Mouse (Mus musculus) lung, embryonic 14.5 days (tissue): ENCODE data around the gene Nobox. TPM values are rescaled to one million over a fixed set of nuclear protein-coding genes. Genes with fewer than 3 reads are reported as not detected.
A peak's percentile ranks its signal among the peaks of the same experiment; 100 is the strongest.

Experiments
- ATAC-seq: fragments of 200-750 bp; cut with Nextera tagmentation; 2 replicates; pipeline ENCODE4 v1.8.0; 2017; ENCODE audit warnings: mild to moderate bottlenecking, moderate TSS enrichment, moderate library complexity; ENCODE audit not compliant: insufficient read depth
- DNase-seq: peaks from one replicate; pipeline ENCODE4 v3.0.0-alpha.2; 2015
- H3K27ac ChIP-seq: fragments of 300-500 bp; sonication (generic); 2 replicates; pipeline ENCODE4 v1.5.1; 2014; ENCODE audit warnings: low read depth, mild to moderate bottlenecking, moderate library complexity
- H3K27me3 ChIP-seq: fragments of 300-500 bp; sonication (generic); 2 replicates; pipeline ENCODE4 v1.6.1; 2014; ENCODE audit warnings: low read length, control low read depth; ENCODE audit not compliant: insufficient read depth
- H3K36me3 ChIP-seq: fragments of 300-500 bp; sonication (generic); 2 replicates; pipeline ENCODE4 v1.6.1; 2014; ENCODE audit warnings: control low read depth; ENCODE audit not compliant: insufficient read depth
- H3K4me1 ChIP-seq: fragments of 300-500 bp; sonication (generic); 2 replicates; pipeline ENCODE4 v1.6.1; 2014; ENCODE audit warnings: antibody characterized with exemption, control low read depth; ENCODE audit not compliant: insufficient read depth
- H3K4me2 ChIP-seq: fragments of 300-500 bp; sonication (generic); 2 replicates; pipeline ENCODE4 v1.6.1; 2014; ENCODE audit warnings: mild to moderate bottlenecking
- H3K4me3 ChIP-seq: fragments of 300-500 bp; sonication (generic); 2 replicates; pipeline ENCODE4 v1.5.1; 2014; ENCODE audit warnings: low read depth, low read length
- H3K9ac ChIP-seq: fragments of 300-500 bp; sonication (generic); 2 replicates; pipeline ENCODE4 v1.6.1; 2014
- H3K9me3 ChIP-seq: fragments of 300-500 bp; sonication (generic); 2 replicates; pipeline ENCODE4 v1.6.1; 2016; ENCODE audit warnings: low read depth, low read length, control low read depth
- CTCF ChIP-seq: IDR thresholded peaks from 2 replicates; pipeline ENCODE4 v1.5.1; 2016; ENCODE audit warnings: antibody characterized with exemption, low read depth
- WGBS: fragments of 180-500 bp; shearing (Covaris S2); extraction: QIAGEN DNeasy Blood & Tissue Kit; methylation state at CpG from one replicate; pipeline ENCODE4 v1.1.7; 2014; 5-methylcytosine and 5-hydroxymethylcytosine counted together
- polyA plus RNA-seq: library from polyadenylated mRNA; unstranded; fragments of >200 nt; fragmentation: Nextera tagmentation; extraction: Ambion mirVana; gene quantifications from 2 replicates; pipeline ENCODE4 v1.2.1, GENCODE M21; 2014

The Nobox gene
- polyA plus RNA-seq, 1 experiment from 2014 or later, result 0.29 TPM

DNA sequence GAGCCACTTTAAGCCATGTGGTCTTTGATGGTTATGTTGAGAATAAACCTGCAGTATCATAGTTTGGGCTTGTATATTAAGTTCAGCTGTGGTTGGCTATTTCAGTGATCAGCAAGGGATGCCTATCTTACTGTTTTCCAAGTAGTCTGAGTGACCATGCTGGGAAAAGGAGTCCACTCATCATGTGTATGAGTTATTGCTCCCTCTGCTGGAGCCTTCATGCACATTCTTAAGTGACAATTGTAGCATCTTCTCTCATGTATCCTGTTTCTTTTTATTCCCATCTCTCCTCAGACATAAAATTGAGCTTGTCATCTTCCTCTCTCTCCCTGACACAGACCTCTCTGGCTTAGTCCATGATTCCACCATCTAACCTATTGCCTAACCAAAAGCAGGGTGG lies 31.1 kb downstream of the Nobox start:
- Histone ChIP-seq H3K9me3 (no peaks in the 10 kb centered on the region), H3K4me3 (no peak overlapping the region), H3K27me3 (no peaks in the 10 kb centered on the region), H3K9ac (no peak overlapping the region), H3K4me2 (no peak overlapping the region), H3K4me1 (no peaks in the 10 kb centered on the region), H3K36me3 (peaks cover 76% of the 10 kb centered on the region), H3K27ac (no peak overlapping the region)
- peak; percentile 64 for TF ChIP-seq CTCF
- no peak for ATAC-seq
- DNase-seq, result peak; percentile 80

DNA sequence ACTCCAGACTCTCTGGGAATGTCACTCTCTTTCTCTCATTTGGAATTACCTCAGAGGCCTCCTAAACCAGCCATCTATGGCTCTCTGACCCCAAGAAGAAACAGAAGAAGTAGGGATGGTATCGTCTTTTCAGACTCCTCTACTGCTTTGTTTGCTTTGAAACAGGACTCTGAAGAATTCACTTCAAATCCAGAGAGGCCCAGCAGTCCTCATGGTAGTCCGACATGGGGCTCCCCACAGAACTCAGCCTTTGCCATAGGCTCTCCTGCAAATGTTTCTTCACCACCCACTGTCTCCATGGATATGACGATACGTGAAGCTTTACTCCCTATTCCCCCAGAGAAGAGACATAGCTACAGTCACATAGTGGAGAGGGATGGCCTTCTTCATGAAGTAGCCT lies 35.2 kb downstream of the Nobox start:
- H3K27me3 ChIP-seq, result no peaks in the 10 kb centered on the region
- H3K4me2 ChIP-seq, result no peak overlapping the region
- TF ChIP-seq CTCF, result no peak
- H3K4me1 ChIP-seq, result peaks cover 2% of the 10 kb centered on the region; the same call in 1 of the 2 replicates
- no peaks in the 10 kb centered on the region for H3K9me3 ChIP-seq
- H3K9ac ChIP-seq, result no peak overlapping the region
- 71% methylated on average over 4 of the region's 4 CpGs for WGBS
- no peak overlapping the region for H3K27ac ChIP-seq
- no peak for ATAC-seq
- peaks cover 47% of the 10 kb centered on the region for H3K36me3 ChIP-seq
- no peak for DNase-seq
- no peak overlapping the region for H3K4me3 ChIP-seq

GRCm38 (mm10) chr6:43272597-43272996 lies 36.8 kb downstream of the Nobox start:
- H3K4me1 ChIP-seq, result peaks cover 5% of the 10 kb centered on the region
- DNase-seq (peak; percentile 55), ATAC-seq (no peak)
- H3K27ac ChIP-seq, result peak overlapping the region; percentile 72
- no peaks in the 10 kb centered on the region for H3K27me3 ChIP-seq
- peaks cover 39% of the 10 kb centered on the region for H3K36me3 ChIP-seq
- no peak for TF ChIP-seq CTCF
- no peaks in the 10 kb centered on the region for H3K9me3 ChIP-seq
- no peak overlapping the region for H3K4me3 ChIP-seq
- no peak overlapping the region for H3K4me2 ChIP-seq
- H3K9ac ChIP-seq, result no peak overlapping the region

DNA sequence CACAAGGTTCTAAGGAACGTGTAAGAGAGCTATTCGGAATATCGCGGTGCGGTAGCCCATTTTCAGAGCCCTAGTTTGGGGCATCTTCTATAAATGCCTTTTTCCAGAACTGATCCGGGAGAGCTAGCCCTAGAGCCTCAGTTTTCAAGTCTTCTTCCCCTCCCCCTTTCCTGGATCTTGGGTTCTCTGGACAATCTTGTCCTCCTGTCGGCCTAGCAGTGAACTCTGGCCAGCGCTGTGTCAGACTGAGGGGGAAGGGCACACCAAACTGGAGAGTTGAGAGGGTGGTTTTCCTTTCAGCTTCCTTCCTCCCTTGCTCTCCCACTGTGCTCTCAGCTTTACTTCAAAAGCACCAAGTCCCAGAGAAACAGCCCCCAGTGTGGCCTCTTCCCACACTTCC lies 43.0 kb downstream of the Nobox start:
- Histone ChIP-seq H3K27me3 (no peaks in the 10 kb centered on the region), H3K4me2 (peak overlapping the region; percentile 85), H3K4me3 (peak overlapping the region; percentile 74), H3K9ac (peak overlapping the region; percentile 91), H3K9me3 (no peaks in the 10 kb centered on the region), H3K27ac (peak overlapping the region; percentile 83), H3K4me1 (peaks cover 9% of the 10 kb centered on the region; the same call in 1 of the 2 replicates), H3K36me3 (0 out of 2 replicates have a peak, but pooled peaks cover 7% of the 10 kb centered on the region)
- DNase-seq, result peak; percentile 84
- TF ChIP-seq CTCF, result peak; percentile 37
- WGBS, result 1% methylated on average over 8 of the region's 8 CpGs
- peak; percentile 74 for ATAC-seq

GRCm38 (mm10) chr6:43265363-43266041 lies 43.9 kb downstream of the Nobox start, which contains the start of gene Arhgef5:
Gene Arhgef5 (plus strand): TSS chr6:43265582.
- Histone ChIP-seq H3K4me3 (peak within 1 kb of the TSS; percentile 74), H3K9me3 (no peaks in the 10 kb centered on the region), H3K27ac (peak within 1 kb of the TSS; percentile 83), H3K36me3 (0 out of 2 replicates have a peak, but pooled peaks cover 7% of the 10 kb centered on the region), H3K27me3 (no peaks in the 10 kb centered on the region), H3K4me2 (peak within 1 kb of the TSS; percentile 85), H3K4me1 (peaks cover 9% of the 10 kb centered on the region; the same call in 1 of the 2 replicates), H3K9ac (peak within 1 kb of the TSS; percentile 91)
- no peak for TF ChIP-seq CTCF
- ATAC-seq, result peak; percentile 86
- DNase-seq, result peak; percentile 76
- WGBS, result under 1% methylated on average over 47 of the region's 48 CpGs

GRCm38 (mm10) chr6:43260756-43261155 lies 48.6 kb downstream of the Nobox start:
- ATAC-seq (no peak), DNase-seq (no peak)
- no peak overlapping the region for H3K4me3 ChIP-seq
- 0 out of 2 replicates have a peak, but pooled peaks cover 7% of the 10 kb centered on the region for H3K36me3 ChIP-seq
- no peak overlapping the region for H3K9ac ChIP-seq
- no peaks in the 10 kb centered on the region for H3K4me1 ChIP-seq
- no peak overlapping the region for H3K4me2 ChIP-seq
- WGBS, result 67% methylated on average over 2 of the region's 2 CpGs
- H3K9me3 ChIP-seq, result no peaks in the 10 kb centered on the region
- H3K27me3 ChIP-seq, result no peaks in the 10 kb centered on the region
- no peak overlapping the region for H3K27ac ChIP-seq
- no peak for TF ChIP-seq CTCF

DNA sequence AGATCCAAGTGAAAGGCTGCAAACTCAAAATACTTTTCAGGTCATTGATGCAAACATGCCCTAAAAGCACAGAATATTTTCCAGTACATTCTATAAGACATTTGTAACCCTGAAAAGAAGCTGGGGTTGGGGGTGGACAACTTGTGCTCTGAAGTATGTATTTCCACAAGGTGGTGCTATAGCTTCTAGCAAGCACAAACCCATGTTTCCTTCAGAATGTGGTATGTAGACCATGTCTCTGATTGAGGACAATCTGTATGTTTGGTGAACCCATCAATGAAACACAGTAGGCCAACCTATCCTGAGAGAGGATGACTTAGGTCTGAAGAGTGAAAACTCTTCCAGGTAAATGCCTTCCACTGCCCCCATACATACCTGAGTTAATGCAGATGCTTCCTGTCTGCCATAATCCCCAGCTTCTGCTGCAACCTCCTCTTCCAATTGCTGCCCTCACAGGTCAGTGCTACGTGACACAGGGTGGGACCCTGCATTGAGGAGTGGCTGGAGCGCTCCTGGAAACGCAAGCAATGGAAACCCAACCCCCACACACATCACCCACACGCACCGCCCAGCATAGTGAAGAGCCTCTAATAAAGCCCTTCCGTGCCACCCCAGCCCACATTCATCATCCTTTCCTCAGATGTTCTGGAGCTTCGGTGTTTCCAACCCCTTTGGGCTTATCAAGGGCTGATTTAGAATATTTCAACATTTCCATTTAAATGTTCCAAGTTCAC lies 55.0 kb downstream of the Nobox start:
- ATAC-seq (peak; percentile 57; the same call in 1 of the 2 replicates), DNase-seq (peak; percentile 77)
- Histone ChIP-seq H3K36me3 (no peaks in the 10 kb centered on the region), H3K9ac (no peak overlapping the region), H3K9me3 (no peaks in the 10 kb centered on the region), H3K4me2 (no peak overlapping the region), H3K27me3 (no peaks in the 10 kb centered on the region), H3K4me3 (no peak overlapping the region), H3K4me1 (no peaks in the 10 kb centered on the region), H3K27ac (no peak overlapping the region)
- 61% methylated on average over 7 of the region's 7 CpGs for WGBS
- TF ChIP-seq CTCF, result peak; percentile 75

Other genes with a start within 250 kb of the Nobox start
- not detected in 2 replicates for gene Olfr441, start 203.2 kb downstream of the Nobox start, polyA plus RNA-seq
- gene Olfr237-ps1, start 163.0 kb downstream of the Nobox start, polyA plus RNA-seq, result not detected in 2 replicates
- gene Olfr437, start 146.3 kb downstream of the Nobox start, polyA plus RNA-seq, result not detected in 2 replicates
- gene Olfr13, start 137.4 kb downstream of the Nobox start, polyA plus RNA-seq, result not detected in 2 replicates
- not detected in 2 replicates for gene Olfr435, start 112.4 kb downstream of the Nobox start, polyA plus RNA-seq
- gene Olfr434, start 96.5 kb downstream of the Nobox start, polyA plus RNA-seq, result not detected in 2 replicates
- not detected in 2 replicates for gene Olfr47, start 78.0 kb downstream of the Nobox start, polyA plus RNA-seq
- 20.3 and 21.2 TPM in 2 replicates for gene Arhgef5, start 44.0 kb downstream of the Nobox start, polyA plus RNA-seq